Mouse (Mus musculus) urinary bladder, postnatal 10 days (tissue): ENCODE data around the gene Sec31b.

Experiments used
- DNase-seq: peaks from one replicate; pipeline ENCODE4 v3.0.0; 2022; ENCODE audit warnings: low spot score

Gene Sec31b

GRCm38 (mm10) chr19:44530018-44530417, 15.6 kb downstream of the Sec31b start:
- no peak for DNase-seq

GRCm38 (mm10) chr19:44525551-44526205, 20.0 kb downstream of the Sec31b start:
- DNase-seq: no peak

- DNase-seq: no peak
Observed at GRCm38 (mm10) chr19:44519152-44519551, 26.5 kb downstream of the Sec31b start.

- no peak for DNase-seq
Observed at GRCm38 (mm10) chr19:44517996-44518768, 27.5 kb downstream of the Sec31b start.

- no peak for DNase-seq
Observed at GRCm38 (mm10) chr19:44515769-44516168, 29.9 kb downstream of the Sec31b start.

- DNase-seq: no peak
Observed at GRCm38 (mm10) chr19:44514521-44515451, 30.9 kb downstream of the Sec31b start.

- DNase-seq: no peak
Observed at GRCm38 (mm10) chr19:44513921-44514482, 31.7 kb downstream of the Sec31b start.

- no peak for DNase-seq
Observed at GRCm38 (mm10) chr19:44513054-44513833, 32.4 kb downstream of the Sec31b start.

- no peak for DNase-seq
Observed at GRCm38 (mm10) chr19:44512601-44513000, 33.1 kb downstream of the Sec31b start.

- no peak for DNase-seq
Observed at GRCm38 (mm10) chr19:44511451-44512231, 34.0 kb downstream of the Sec31b start.

GRCm38 (mm10) chr19:44510534-44511175, 35.0 kb downstream of the Sec31b start:
- no peak for DNase-seq

- DNase-seq: no peak
Observed at GRCm38 (mm10) chr19:44502741-44503140, 42.9 kb downstream of the Sec31b start.

- DNase-seq: no peak
Observed at GRCm38 (mm10) chr19:44501925-44502324, 43.7 kb downstream of the Sec31b start.

GRCm38 (mm10) chr19:44500240-44500639, 45.4 kb downstream of the Sec31b start:
- no peak for DNase-seq

GRCm38 (mm10) chr19:44498936-44499335, 46.7 kb downstream of the Sec31b start:
- DNase-seq: no peak

- no peak for DNase-seq
Observed at GRCm38 (mm10) chr19:44496941-44497340, 48.7 kb downstream of the Sec31b start.

- no peak for DNase-seq
Observed at GRCm38 (mm10) chr19:44496511-44496910, 49.2 kb downstream of the Sec31b start.

GRCm38 (mm10) chr19:44493128-44493527, 52.5 kb downstream of the Sec31b start, which contains the start of gene Wnt8b:
Wnt8b (plus strand) TSS chr19:44493472.
- DNase-seq: no peak

GRCm38 (mm10) chr19:44487266-44487665, 58.4 kb downstream of the Sec31b start:
- DNase-seq: no peak

- DNase-seq: no peak
Observed at GRCm38 (mm10) chr19:44476541-44476940, 69.1 kb downstream of the Sec31b start.
